Mouse (Mus musculus) right cerebral cortex, adult 2 months (tissue): ENCODE results near the gene Mgea5.

ENCODE experiments used
- DNase-seq, 2 experiments: peaks; one replicate each; pipeline ENCODE4 v3.0.0; 2021 to 2022; ENCODE audit warnings: low spot score in 2 of 2

The Mgea5 gene

GRCm38 (mm10) chr19:45731658-45732057, 52.0 kb downstream of the Mgea5 start:
- DNase-seq, result no peak

GRCm38 (mm10) chr19:45730042-45730441, 53.6 kb downstream of the Mgea5 start:
- DNase-seq, result no peak

GRCm38 (mm10) chr19:45727231-45727630, 56.4 kb downstream of the Mgea5 start:
- DNase-seq, result no peak

- no peak for DNase-seq
These were observed 57.9 kb downstream of the Mgea5 start for GRCm38 (mm10) chr19:45725677-45726277.

GRCm38 (mm10) chr19:45722188-45722587, 61.4 kb downstream of the Mgea5 start:
- no peak for DNase-seq

GRCm38 (mm10) chr19:45718286-45718685, 65.4 kb downstream of the Mgea5 start:
- no peak for DNase-seq

- DNase-seq, result peak in 1 of 2 experiments; percentile 39
These were observed 66.0 kb downstream of the Mgea5 start for GRCm38 (mm10) chr19:45717493-45718220.

GRCm38 (mm10) chr19:45708704-45709103, 74.9 kb downstream of the Mgea5 start:
- DNase-seq, result no peak
